Mouse (Mus musculus) R1 (cell line): Measurements from ENCODE around the gene Ceacam15.
"Not testable (repeated sequence)": the region's sequence is repeated elsewhere in the genome, so short reads cannot be mapped to it uniquely, and the experiment has no call there.

Experiments used
- DNase-seq: peaks from one replicate; pipeline ENCODE4 v3.0.0-alpha.2; 2018; ENCODE audit warnings: low read depth, low spot score

The Ceacam15 gene

GRCm38 (mm10) chr7:16675605-16676004 is at the start of gene Ceacam15:
Gene Ceacam15, minus strand, starts transcription at chr7:16675705.
- DNase-seq: no peak

GRCm38 (mm10) chr7:16722490-16722889 is 47.0 kb upstream of the Ceacam15 start:
- DNase-seq: not testable (repeated sequence)

GRCm38 (mm10) chr7:16721629-16722028 is 46.1 kb upstream of the Ceacam15 start, which contains the start of gene Ceacam9:
Gene Ceacam9, plus strand, starts transcription at chr7:16721929.
- no peak for DNase-seq

- DNase-seq: not testable (repeated sequence)
Measured at GRCm38 (mm10) chr7:16716456-16717152, 41.1 kb upstream of the Ceacam15 start.

GRCm38 (mm10) chr7:16712633-16713415 is 37.3 kb upstream of the Ceacam15 start:
- DNase-seq: peak; percentile 82

GRCm38 (mm10) chr7:16710604-16711003 is 35.1 kb upstream of the Ceacam15 start:
- no peak for DNase-seq

- DNase-seq: no peak
Measured at GRCm38 (mm10) chr7:16708244-16708643, 32.7 kb upstream of the Ceacam15 start.

GRCm38 (mm10) chr7:16706385-16706784 is 30.9 kb upstream of the Ceacam15 start:
- DNase-seq: no peak

- no peak for DNase-seq
Measured at GRCm38 (mm10) chr7:16700583-16700982, 25.1 kb upstream of the Ceacam15 start.

GRCm38 (mm10) chr7:16699042-16699441 is 23.5 kb upstream of the Ceacam15 start:
- DNase-seq: peak; percentile 85

- DNase-seq: peak; percentile 53
Measured at GRCm38 (mm10) chr7:16695025-16695424, 19.5 kb upstream of the Ceacam15 start.

- DNase-seq: peak; percentile 12
Measured at GRCm38 (mm10) chr7:16689196-16689595, 13.7 kb upstream of the Ceacam15 start.

- not testable (repeated sequence) for DNase-seq
Measured at GRCm38 (mm10) chr7:16680194-16680593, 4.7 kb upstream of the Ceacam15 start.

GRCm38 (mm10) chr7:16674699-16675098 is 806 bp downstream of the Ceacam15 start:
- not testable (repeated sequence) for DNase-seq

- no peak for DNase-seq
Measured at GRCm38 (mm10) chr7:16673823-16674222, 1.7 kb downstream of the Ceacam15 start.

- not testable (repeated sequence) for DNase-seq
Measured at GRCm38 (mm10) chr7:16668331-16668930, 7.1 kb downstream of the Ceacam15 start.

GRCm38 (mm10) chr7:16644260-16644659 is 31.2 kb downstream of the Ceacam15 start:
- no peak for DNase-seq

GRCm38 (mm10) chr7:16643106-16643505 is 32.4 kb downstream of the Ceacam15 start:
- not testable (repeated sequence) for DNase-seq

- no peak for DNase-seq
Measured at GRCm38 (mm10) chr7:16639028-16639427, 36.5 kb downstream of the Ceacam15 start.

GRCm38 (mm10) chr7:16635116-16635515 is 40.4 kb downstream of the Ceacam15 start:
- DNase-seq: no peak

- not testable (repeated sequence) for DNase-seq
Measured at GRCm38 (mm10) chr7:16633913-16634312, 41.6 kb downstream of the Ceacam15 start.

- DNase-seq: peak; percentile 49
Measured at GRCm38 (mm10) chr7:16631932-16632331, 43.6 kb downstream of the Ceacam15 start.
